Mouse (Mus musculus) gastrocnemius, adult 8-10 months (tissue): Measurements from ENCODE around the gene Prmt1. TPM values are rescaled to one million over a fixed set of nuclear protein-coding genes. Genes with fewer than 3 reads are reported as not detected.
"Not testable (repeated sequence)": the region's sequence is repeated elsewhere in the genome, so short reads cannot be mapped to it uniquely, and the experiment has no call there.

Experiments
- DNase-seq, 2 experiments: peaks; one replicate each; pipeline ENCODE4 v3.0.0; 2022; ENCODE audit warnings: low spot score in 2 of 2
- total RNA-seq, 4 experiments: library from RNA; stranded (reverse); gene quantifications; 2 replicates each; pipeline ENCODE4 v1.2.4; 2022

Prmt1 gene
- total RNA-seq: 100 to 1,000 TPM; 144 to 162 (median 152) TPM

DNA sequence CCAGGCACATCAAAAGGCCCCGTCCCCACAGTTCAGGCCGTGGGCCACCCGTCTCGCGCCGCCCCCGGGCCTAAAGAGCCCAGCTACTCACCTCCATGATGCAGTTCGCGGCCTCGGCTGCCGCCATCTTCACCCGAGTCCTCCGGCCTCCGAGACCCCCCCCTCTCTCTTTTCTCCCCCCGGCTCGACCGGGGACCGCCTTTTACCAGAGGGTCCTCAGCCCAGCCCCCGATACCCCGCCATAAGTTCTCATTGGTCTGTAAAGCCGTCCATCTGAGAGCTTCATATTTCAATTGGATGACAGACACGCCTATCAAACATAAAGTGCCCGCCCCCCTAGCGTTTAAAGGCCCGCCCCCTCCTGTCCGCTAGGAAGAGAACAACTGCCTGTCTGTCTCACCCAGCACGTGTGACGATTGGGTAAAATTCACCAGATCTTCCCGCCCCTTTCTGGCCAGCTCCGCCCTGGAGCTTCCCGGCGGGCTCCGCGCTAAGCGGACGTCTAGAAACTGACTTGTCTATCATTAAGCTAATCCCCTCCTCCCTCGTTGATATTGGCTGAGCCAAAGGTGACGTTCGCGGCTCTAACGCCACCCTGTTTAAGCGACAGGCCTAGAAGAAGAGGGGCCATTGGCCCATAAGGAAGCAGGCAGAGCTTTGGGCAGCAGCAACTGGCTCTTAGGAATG is at the start of gene Prmt1:
Prmt1 (minus strand) TSS at position 377 of the 687 bp plus-strand sequence.
- DNase-seq: peak; percentile 98 to 99

- no peak for DNase-seq
Measured at GRCm38 (mm10) chr7:45035631-45036030, 49.3 kb upstream of the Prmt1 start.

- DNase-seq: no peak
Measured at GRCm38 (mm10) chr7:45033722-45034359, 47.5 kb upstream of the Prmt1 start.

DNA sequence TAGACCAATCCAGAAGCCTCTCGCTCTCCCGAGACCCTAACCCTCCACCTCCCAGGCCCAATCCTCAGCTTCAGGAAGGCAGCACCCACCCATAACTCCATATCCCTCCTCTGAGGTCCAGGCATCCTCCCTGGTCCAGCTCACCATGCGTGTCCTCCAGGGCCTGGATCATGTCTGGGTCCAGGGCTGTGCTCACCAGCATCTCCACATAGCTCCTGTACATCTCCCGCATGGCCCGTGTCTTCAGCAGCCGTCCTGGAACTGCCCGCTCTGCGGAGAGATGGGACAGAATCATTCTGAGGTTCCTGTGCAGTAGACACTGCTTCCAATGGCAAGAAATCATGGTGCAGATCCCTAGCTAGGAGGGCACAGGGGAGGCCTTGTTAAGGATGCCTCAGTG is 44.5 kb upstream of the Prmt1 start:
- DNase-seq: no peak

DNA sequence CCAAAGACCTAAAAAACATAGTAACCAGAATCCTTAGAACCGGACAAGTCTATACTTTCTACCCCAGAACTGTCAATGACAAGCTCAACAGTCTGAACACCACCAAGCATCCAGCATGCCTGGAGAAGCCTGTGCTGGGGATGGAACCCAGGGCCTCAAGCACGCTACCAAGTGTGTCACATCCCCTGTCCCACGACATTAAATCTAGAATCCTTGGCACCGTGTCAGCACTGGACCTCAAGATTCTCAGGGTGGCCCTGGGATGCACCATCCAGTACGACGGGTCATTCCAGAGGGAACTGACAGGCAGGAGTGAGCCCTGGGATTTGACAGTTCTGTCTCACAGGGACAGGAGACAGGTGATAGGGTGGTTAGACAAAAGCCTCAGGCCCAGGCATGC is 43.6 kb upstream of the Prmt1 start:
- DNase-seq: no peak

GRCm38 (mm10) chr7:45028351-45028750 is 42.0 kb upstream of the Prmt1 start:
- DNase-seq: no peak

- DNase-seq: no peak
Measured at GRCm38 (mm10) chr7:45027761-45028160, 41.4 kb upstream of the Prmt1 start.

DNA sequence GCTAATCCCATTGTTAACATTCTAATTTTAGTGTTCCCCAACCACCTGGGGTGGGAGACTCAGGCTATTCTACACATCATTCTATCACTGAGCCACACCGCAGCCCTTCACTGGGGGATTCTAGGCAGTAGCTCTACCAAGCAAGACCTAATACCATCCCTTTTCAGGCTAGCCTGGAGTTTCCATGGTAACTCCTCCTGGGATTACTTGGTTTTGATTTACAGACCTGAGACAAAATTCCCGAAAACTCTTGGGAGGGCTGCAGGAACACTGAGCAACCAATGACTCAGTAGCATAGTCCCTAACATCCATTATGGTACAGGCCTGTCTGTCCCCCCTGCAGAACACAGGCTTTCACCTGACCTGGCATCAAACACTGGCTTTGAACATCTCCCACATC is 39.9 kb upstream of the Prmt1 start:
- no peak for DNase-seq

- DNase-seq: peak; percentile 38 to 45
Measured at GRCm38 (mm10) chr7:45025601-45026220, 39.3 kb upstream of the Prmt1 start.

DNA sequence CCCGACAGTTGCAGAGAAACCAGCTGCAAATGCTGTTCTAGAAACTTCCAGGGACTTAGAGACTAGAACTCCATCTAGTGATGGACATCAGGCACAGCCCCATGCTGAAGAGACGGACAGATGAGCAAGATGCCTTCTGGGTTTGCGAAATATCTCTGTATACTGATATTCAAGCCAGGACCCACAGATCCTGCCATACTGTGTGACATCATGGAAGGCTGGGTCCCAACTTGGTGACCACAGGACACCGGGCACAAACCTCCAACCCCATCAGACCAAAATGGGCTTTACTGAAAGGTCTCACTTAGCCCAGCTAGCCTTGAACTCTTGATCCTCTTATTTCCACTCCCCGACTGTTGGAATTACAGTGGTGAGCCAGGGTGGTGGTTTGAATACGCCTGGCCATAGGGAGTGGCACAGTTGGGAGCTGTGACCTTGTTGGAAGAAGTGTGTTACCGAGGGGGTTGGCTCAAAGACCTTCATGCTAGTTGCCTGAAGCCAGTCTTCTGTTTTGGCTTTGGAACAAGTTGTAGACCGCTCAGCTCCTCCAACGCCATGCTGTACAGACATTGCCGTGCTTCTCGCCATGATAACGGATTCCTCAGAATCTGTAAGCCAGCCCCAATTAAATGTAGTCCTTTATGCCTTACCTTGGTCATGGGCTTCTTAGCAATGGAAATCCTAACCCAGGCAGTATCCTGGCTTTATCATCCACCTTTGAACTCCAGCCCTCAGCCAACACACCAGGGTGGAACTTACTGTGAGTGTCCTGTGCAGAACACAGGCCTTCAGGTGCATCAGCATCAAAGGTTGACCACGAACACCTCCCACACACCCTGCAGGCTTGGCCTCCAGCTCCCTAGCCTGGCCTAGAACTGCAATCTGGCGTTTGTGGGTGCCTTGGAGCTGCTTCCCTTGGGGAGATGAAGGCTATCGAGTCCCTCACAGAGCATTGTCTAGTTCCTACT is 38.2 kb upstream of the Prmt1 start:
- DNase-seq: no peak

DNA sequence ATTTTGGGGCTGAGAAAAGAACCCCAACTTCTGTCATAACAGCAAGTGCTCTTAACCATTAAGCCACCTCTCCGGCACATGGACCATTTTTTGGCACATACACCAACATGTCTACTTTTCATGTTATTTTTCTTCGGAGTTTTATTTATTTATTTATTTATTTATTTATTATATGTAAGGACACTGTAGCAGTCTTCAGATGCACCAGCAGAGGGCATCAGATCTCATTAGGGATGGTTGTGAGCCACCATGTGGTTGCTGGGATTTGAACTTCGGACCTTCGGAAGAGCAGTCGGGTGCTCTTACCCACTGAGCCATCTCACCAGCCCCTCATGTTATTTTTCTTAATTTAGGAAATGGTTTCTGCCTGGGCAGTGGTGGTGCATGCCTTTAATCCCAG is 37.3 kb upstream of the Prmt1 start:
- DNase-seq: not testable (repeated sequence)

GRCm38 (mm10) chr7:45020225-45020624 is 33.9 kb upstream of the Prmt1 start:
- DNase-seq: no peak

- peak; percentile 61 to 74 for DNase-seq
Measured at GRCm38 (mm10) chr7:45019031-45019571, 32.7 kb upstream of the Prmt1 start.

DNA sequence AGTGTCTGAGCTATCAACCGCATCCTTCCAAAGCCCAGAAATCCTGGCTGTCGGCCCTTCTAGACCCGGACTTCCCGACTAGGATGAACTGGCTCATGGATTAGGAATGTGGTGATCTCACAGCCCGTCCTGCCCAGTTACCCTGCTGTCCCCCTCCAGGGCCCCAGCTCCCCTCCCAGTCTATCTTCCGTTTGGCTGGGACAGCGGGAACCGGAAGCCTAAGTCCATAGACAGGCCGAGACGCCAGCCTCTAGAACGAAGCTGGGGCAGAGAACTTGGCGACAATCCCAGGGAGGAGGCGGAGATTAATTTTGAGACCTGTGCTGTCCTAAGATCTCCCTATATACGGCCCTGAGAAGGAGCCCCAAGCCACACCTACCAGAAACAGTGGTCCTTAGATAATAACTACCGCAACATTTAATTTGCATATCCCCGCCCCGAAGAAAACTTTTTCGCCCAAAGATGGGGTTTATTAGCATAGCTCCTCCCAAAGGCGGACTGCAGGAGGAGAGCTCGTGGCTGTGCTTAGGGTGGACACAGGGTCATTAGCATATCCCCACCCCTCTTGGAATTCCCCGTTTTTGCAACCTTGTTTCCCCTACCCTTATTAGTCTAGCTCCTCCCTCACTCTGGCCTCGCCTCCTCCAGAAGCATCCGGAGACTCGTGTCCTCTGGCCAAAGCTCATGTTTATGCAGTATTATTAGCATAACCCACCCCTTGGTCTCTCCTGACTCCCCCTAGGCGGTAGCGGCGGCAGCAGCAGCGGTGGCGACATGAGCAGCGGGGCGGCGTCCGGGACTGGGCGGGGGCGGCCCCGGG is 31.1 kb upstream of the Prmt1 start, which contains the start of gene Rras:
Rras (plus strand) TSS at position 720 of the 820 bp plus-strand sequence.
- DNase-seq: peak; percentile 90 to 92

DNA sequence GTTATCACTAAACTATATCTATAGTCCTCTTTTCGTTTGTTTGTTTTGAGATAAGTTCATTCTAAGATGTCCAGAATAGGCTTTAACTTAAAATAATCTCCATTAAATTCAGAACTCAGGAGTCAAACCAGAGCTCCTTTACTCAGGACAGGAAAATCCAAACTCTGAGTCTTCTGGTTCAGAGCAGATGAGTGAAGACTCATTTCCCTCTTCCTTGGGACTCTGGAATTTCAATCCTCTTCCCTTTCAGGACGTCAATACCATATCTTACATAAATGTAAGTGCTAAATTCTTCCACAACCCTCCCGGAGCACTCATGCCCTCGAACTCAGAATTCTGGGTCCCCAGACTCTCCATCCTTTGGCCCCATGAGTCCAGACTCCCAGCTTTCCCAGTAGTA is 30.4 kb upstream of the Prmt1 start:
- DNase-seq: no peak

GRCm38 (mm10) chr7:45015957-45016612 is 29.7 kb upstream of the Prmt1 start, which contains the start of gene Scaf1:
Gene Scaf1 (minus strand): TSS chr7:45016363.
- peak; percentile 99 to 100 for DNase-seq

DNA sequence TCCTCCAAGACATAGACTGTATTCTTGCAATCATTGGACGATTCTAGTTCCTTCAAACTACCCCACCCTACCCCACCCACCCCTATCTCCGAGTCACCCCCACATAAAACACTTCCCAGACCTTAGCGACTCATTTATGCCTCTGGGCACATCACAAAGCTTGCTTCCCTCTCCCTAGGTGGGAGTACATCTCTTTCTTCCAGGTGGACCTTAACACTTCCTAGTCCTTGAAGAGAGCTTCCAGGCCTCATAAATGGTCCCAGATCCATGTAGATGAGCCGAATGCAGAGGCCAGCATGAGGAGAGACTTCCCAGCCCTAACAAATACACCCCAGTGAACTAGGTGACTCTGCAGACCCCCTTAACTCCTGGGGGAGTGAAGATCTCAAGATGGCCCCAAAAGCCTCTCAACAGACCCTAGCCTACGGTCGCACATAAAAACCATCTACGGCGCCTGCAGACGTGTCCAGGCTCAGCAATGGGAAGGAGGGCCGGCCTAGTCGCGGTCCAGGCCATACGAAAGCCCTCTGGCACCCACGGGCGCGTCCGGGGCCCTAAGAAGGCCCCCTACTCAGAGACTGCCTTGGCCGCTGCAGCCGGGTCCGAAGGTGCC is 29.1 kb upstream of the Prmt1 start:
- DNase-seq: no peak

DNA sequence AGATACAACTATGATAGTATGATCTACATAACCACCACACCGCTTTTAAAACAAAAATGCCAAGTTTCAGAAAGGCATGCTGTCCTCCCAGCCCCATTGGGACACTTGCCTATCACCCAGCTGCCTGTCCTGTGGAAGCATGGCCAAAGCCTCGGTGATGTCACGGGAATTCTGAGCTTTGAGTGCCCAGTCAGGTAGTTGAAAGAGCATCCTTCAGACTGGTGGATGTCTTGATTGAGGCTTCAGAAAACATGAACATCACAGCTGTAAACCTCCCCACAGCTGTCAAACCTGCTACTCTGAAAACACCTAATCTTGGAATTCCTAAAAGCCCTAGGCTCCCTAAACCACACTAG is 27.7 kb upstream of the Prmt1 start:
- no peak for DNase-seq

DNA sequence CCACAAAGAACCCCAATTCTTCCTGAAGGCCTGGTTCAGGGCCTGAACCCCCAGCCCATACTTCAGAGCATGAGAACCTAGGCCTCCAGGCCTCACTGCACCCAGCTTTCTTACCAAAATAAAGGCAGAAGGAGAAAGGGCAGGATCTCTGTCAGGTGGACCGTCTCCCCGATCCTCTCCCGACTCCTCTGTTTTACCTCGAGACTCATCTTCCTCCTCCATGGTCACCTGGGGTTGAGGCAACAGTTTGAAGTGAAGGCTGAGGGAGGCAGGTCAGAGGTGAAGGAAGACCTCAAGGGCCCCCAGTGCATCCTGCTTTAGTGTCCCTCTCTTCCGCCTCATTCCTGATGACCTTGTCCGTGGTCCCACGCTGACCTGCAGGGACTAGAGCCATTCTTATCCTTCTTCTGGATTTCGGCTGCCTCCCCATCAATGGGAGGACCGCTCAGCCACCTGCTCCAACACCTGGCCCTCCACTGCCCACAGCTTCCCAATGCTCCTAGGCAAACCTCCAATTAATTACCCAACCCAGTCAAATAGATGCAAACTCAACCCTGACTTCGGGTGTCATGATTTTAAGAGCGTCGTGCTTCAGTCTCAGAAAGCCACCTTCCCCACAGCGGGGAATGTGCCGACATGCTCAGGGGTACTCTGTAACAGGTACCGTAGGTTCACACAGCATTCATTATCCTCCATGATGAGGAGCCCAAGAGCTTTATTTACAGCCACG is 27.2 kb upstream of the Prmt1 start:
- no peak for DNase-seq
